Mouse (Mus musculus): ENCODE measurements around the gene Mdm2. TPM values are rescaled to one million over a fixed set of nuclear protein-coding genes. Genes with fewer than 3 reads are reported as not detected.

Mdm2 gene
- total and polyA plus RNA-seq, 2 experiments from 2014 or later = 28.7 to 65.1 TPM

DNA sequence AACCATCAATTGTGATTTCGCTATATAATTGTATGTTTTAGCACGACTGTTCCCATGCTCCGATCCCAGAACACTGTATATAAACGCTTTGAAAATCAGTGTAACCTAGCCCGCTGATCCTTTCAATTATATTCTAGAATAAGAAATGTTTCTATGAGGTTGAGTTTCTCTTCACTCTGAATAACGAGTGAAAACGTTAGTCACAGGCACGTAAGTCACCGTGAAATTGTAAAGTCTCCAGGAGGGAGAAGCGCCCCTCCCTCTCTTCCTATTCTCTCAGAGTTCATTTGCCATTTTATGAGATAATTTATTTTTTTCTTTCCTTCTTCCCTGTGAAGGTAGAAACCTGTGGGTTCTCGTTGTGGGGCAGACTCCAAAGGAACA lies 51.1 kb downstream of the Mdm2 start:
- Histone ChIP-seq H3K9ac (replicated peaks; ENCODE audit: low read length, poor library complexity, severe bottlenecking) (no peak overlapping the region), H3K9me3 (ENCODE audit: low read length) (no peaks in the 10 kb centered on the region), H3K36me3 (ENCODE audit: insufficient read depth, low read length) (no peaks in the 10 kb centered on the region), H3K27me3 (ENCODE audit: insufficient read depth, low read length) (no peaks in the 10 kb centered on the region), H3K27ac (ENCODE audit: low read depth, low read length) (no peak overlapping the region), H3K4me3 (ENCODE audit: low read depth, low read length) (no peak overlapping the region), H3K4me1 (ENCODE audit: insufficient read depth, low read length) (no peaks in the 10 kb centered on the region), H3K4me2 (ENCODE audit: low read depth, low read length, poor library complexity, severe bottlenecking) (no peak overlapping the region)
- DNase-seq (ENCODE audit: low spot score) = no peak
- no peak for TF ChIP-seq CTCF (IDR thresholded peaks at IDR 0.05)
- 47% methylated on average over 11 of the region's 11 CpGs for WGBS
- ATAC-seq (ENCODE audit: low FRiP score) = no peak

DNA sequence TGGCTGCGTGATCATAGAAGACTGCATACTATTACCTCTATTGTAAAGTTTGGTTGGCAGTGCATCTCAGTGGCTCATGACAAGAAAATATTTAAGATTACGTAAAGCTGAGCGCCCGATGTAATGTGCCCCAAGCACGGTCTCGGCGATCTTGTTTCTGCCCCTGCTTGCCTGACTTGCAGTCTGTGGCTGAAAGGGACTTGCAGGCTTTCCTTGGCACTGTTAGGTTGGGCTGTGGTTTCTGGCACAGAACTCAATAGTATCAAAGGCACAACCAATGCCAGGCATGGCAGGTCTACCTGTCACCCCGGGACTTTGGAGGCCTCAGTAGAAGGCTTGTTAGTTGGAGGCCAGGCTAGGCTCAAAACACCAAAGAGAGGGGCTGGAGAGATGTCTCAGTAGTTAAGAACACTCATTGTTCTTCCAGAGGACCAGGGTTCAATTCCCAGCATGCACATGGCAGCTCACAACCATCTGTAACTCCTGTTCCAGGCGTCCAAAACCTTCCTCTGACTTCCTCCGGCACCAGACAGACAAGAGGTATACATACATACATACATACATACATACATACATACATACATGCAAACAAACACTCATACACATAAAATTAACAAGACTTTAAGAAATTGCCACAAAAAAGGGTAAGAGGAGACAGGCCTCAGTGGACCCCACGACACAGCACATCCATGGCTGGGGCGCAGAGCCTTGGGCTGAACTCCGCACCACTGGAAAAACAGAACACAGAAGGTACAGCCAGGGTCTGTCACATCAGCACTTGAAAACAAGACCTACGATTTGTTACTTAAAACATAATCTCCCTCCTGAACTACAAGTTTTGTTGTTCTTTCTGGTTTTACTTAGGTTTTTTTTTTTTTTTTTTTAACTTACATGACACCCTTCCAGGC lies 51.8 kb downstream of the Mdm2 start:
- TF ChIP-seq CTCF (IDR thresholded peaks at IDR 0.05) = no peak
- no peak overlapping the region for H3K4me2 ChIP-seq (ENCODE audit: low read depth, low read length, poor library complexity, severe bottlenecking)
- H3K4me3 ChIP-seq (ENCODE audit: low read depth, low read length) = no peak overlapping the region
- ATAC-seq (ENCODE audit: low FRiP score) = no peak
- no peaks in the 10 kb centered on the region for H3K36me3 ChIP-seq (ENCODE audit: insufficient read depth, low read length)
- H3K27me3 ChIP-seq (ENCODE audit: insufficient read depth, low read length) = no peaks in the 10 kb centered on the region
- H3K27ac ChIP-seq (ENCODE audit: low read depth, low read length) = no peak overlapping the region
- no peak overlapping the region for H3K9ac ChIP-seq (replicated peaks; ENCODE audit: low read length, poor library complexity, severe bottlenecking)
- DNase-seq (ENCODE audit: low spot score) = no peak
- WGBS = 92% methylated on average over 14 of the region's 14 CpGs
- H3K4me1 ChIP-seq (ENCODE audit: insufficient read depth, low read length) = no peaks in the 10 kb centered on the region
- H3K9me3 ChIP-seq (ENCODE audit: low read length) = no peaks in the 10 kb centered on the region

DNA sequence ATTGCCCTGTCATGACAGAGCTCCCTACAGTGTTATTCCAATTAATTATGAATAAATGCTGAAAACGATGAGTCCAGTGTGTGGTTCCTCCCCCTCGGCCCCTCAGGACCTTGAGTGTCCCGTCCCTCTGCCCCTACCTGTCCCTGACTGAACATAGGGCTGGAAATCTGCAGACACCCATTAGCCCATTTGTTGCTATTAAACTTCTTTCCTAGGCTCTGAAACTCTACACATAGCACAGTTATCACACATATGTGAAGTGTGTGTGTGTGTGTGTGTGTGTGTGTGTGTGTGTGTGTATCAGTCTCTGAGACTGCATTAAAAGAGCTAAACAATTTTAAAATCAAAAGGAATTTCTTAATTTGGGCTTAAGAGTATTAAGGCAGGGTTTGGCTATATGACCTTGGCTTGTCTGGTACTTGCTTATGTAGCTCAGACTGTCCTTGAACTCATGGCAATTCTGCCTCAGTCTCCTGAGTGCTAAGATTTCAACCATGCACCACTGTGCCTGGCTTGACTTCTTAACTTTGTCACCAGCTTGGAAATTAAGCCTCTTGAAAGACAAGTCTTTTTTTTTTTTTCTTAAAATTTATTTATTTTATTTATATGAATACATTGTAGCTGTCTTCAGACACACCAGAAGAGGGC lies 52.8 kb downstream of the Mdm2 start:
- Histone ChIP-seq H3K27me3 (ENCODE audit: insufficient read depth, low read length) (no peaks in the 10 kb centered on the region), H3K4me1 (ENCODE audit: insufficient read depth, low read length) (no peaks in the 10 kb centered on the region), H3K4me3 (ENCODE audit: low read depth, low read length) (no peak overlapping the region), H3K27ac (ENCODE audit: low read depth, low read length) (no peak overlapping the region), H3K9me3 (ENCODE audit: low read length) (no peaks in the 10 kb centered on the region), H3K36me3 (ENCODE audit: insufficient read depth, low read length) (no peaks in the 10 kb centered on the region), H3K4me2 (ENCODE audit: low read depth, low read length, poor library complexity, severe bottlenecking) (no peak overlapping the region), H3K9ac (replicated peaks; ENCODE audit: low read length, poor library complexity, severe bottlenecking) (no peak overlapping the region)
- WGBS = 93% methylated on average over 3 of the region's 3 CpGs
- no peak for ATAC-seq (ENCODE audit: low FRiP score)
- no peak for TF ChIP-seq CTCF (IDR thresholded peaks at IDR 0.05)
- no peak for DNase-seq (ENCODE audit: low spot score)

DNA sequence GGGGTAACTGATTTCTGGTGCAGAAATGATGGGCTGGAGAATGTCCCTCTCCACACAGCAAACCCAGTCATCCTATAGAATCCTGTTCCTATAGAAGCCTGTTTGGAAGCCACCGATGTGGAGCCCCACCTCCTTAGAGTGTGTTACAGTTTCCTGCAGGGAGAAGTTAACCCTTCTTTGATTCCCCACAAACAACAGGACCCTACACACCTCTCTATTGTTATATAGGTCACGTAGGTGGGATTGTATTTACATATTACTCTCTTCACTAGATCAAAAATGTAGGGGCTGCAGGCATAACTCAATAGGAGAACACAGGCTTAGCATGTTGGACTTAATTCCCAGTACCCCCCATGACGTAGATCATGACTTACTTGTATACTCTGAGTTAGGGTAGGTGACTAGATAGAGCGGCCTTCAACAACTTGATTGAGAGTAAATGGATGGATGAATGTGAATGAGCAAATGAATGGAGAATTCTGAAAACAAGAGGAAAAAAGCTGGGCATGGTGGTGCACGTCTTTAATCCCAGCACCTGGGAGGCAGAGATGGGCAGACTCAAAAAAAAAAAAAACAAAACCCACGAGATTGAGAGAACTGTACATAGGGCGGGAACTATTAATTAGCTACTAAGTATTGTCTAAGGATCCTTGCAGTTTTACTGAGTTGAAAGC lies 53.4 kb downstream of the Mdm2 start:
- no peak overlapping the region for H3K9ac ChIP-seq (replicated peaks; ENCODE audit: low read length, poor library complexity, severe bottlenecking)
- DNase-seq (ENCODE audit: low spot score) (no peak), ATAC-seq (ENCODE audit: low FRiP score) (no peak)
- no peak overlapping the region for H3K27ac ChIP-seq (ENCODE audit: low read depth, low read length)
- 87% methylated on average over 7 of the region's 7 CpGs for WGBS
- no peak overlapping the region for H3K4me3 ChIP-seq (ENCODE audit: low read depth, low read length)
- no peaks in the 10 kb centered on the region for H3K27me3 ChIP-seq (ENCODE audit: insufficient read depth, low read length)
- no peak overlapping the region for H3K4me2 ChIP-seq (ENCODE audit: low read depth, low read length, poor library complexity, severe bottlenecking)
- H3K36me3 ChIP-seq (ENCODE audit: insufficient read depth, low read length) = no peaks in the 10 kb centered on the region
- H3K4me1 ChIP-seq (ENCODE audit: insufficient read depth, low read length) = no peaks in the 10 kb centered on the region
- no peak for TF ChIP-seq CTCF (IDR thresholded peaks at IDR 0.05)
- H3K9me3 ChIP-seq (ENCODE audit: low read length) = no peaks in the 10 kb centered on the region

DNA sequence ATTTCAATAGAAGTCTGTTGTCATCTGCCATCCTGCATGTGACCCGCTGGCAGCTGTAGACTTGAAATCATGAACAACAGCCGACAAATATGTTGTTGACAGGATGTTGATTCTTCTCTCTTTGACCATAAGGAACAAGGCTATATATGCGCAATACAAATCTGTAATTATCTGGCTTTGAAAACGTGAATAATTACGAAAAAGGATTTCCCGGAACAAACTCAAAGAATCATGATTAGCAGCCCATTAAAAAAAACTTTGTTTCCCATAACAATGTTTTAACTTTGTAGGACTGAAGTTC lies 53.9 kb downstream of the Mdm2 start:
- ATAC-seq (ENCODE audit: low FRiP score) (no peak), DNase-seq (ENCODE audit: low spot score) (no peak)
- no peaks in the 10 kb centered on the region for H3K36me3 ChIP-seq (ENCODE audit: insufficient read depth, low read length)
- no peaks in the 10 kb centered on the region for H3K4me1 ChIP-seq (ENCODE audit: insufficient read depth, low read length)
- WGBS = 93% methylated on average over 6 of the region's 6 CpGs
- TF ChIP-seq CTCF (IDR thresholded peaks at IDR 0.05) = no peak
- H3K9ac ChIP-seq (replicated peaks; ENCODE audit: low read length, poor library complexity, severe bottlenecking) = no peak overlapping the region
- H3K4me3 ChIP-seq (ENCODE audit: low read depth, low read length) = no peak overlapping the region
- no peak overlapping the region for H3K27ac ChIP-seq (ENCODE audit: low read depth, low read length)
- H3K9me3 ChIP-seq (ENCODE audit: low read length) = no peaks in the 10 kb centered on the region
- no peaks in the 10 kb centered on the region for H3K27me3 ChIP-seq (ENCODE audit: insufficient read depth, low read length)
- H3K4me2 ChIP-seq (ENCODE audit: low read depth, low read length, poor library complexity, severe bottlenecking) = no peak overlapping the region

Measured in midbrain, postnatal 0 days (tissue).